ENCODE assay signal across 18 mouse cellular contexts in the genomic region with DNA sequence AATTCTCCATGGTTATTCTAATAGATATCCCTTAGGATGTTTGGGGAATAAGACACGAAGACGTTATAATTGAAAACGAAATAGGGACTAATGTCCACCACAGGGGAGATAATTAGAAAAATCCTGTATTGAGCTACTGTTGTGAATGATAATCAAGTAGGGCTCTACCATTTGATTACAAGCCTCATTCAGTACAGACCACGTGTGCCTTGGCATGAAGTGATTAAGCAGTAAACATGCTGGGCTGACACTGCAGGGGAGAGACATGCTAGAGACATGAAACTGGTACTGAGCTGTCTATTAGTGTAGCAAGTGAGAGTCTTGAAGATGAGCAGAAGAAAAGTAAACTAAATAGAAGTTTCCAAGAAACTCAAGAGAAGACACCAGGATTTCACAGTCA.
DNase-seq lines count a peak whose midpoint lies in the region; ATAC-seq lines count a peak whose summit lies in the region.
"Had no signal": no experiment of that assay in that cellular context is flagged by ENCODE, and none has a peak within 500 bp of the region (broad histone marks: within the 10 kb centered on the region; RNA-seq: fewer than 3 reads in every experiment).

No protein-coding gene starts in this region.

- DNase-seq in hindbrain, embryonic 14.5 days (ENCODE audit: low spot score), result no peak
- no peak for DNase-seq in hindbrain, embryonic 10.5 days (ENCODE audit: low spot score)
- DNase-seq in midbrain, embryonic 14.5 days, result peak; percentile 15
- DNase-seq in midbrain, embryonic 11.5 days (ENCODE audit: low spot score, missing footprints), result no peak
- no peak for DNase-seq in neural tube, embryonic 10.5 days (ENCODE audit: extremely low spot score, low spot score)
- DNase-seq in kidney, adult 18-20 months, result no peak
- DNase-seq: adrenal gland, adult 2 months; adrenal gland, postnatal 10 days; adrenal gland, postnatal 25 days; cerebellum, adult 11-12 months; cerebellum, adult 2 months; cerebellum, adult 9-10 months; cerebellum, postnatal 25 days had no signal

- no peak overlapping the region for H3K27ac ChIP-seq in hindbrain, embryonic 14.5 days
- no peak overlapping the region for H3K27ac ChIP-seq in hindbrain, embryonic 10.5 days
- H3K27ac ChIP-seq in midbrain, embryonic 14.5 days (replicated peaks; ENCODE audit: low read depth, low read length), result no peak overlapping the region
- H3K27ac ChIP-seq in midbrain, embryonic 11.5 days (ENCODE audit: low read depth, low read length), result no peak overlapping the region
- H3K27ac ChIP-seq in neural tube, embryonic 14.5 days (ENCODE audit: low read depth, low read length), result no peak overlapping the region
- H3K27ac ChIP-seq: embryonic facial prominence, embryonic 10.5 days; embryonic facial prominence, embryonic 12.5 days; forebrain, embryonic 13.5 days; forebrain, embryonic 15.5 days had no signal

- no peak overlapping the region for H3K9ac ChIP-seq in hindbrain, embryonic 14.5 days
- H3K9ac ChIP-seq in midbrain, embryonic 14.5 days (replicated peaks; ENCODE audit: low read length), result no peak overlapping the region
- H3K9ac ChIP-seq in midbrain, embryonic 11.5 days (ENCODE audit: low read length), result no peak overlapping the region
- no peak overlapping the region for H3K9ac ChIP-seq in neural tube, embryonic 14.5 days (replicated peaks; ENCODE audit: low read depth, low read length)
- H3K9ac ChIP-seq: embryonic facial prominence, embryonic 12.5 days; forebrain, embryonic 13.5 days; forebrain, embryonic 15.5 days had no signal

- no peaks in the 10 kb centered on the region for H3K36me3 ChIP-seq in hindbrain, embryonic 14.5 days (replicated peaks; ENCODE audit: control insufficient read depth, insufficient read depth)
- no peaks in the 10 kb centered on the region for H3K36me3 ChIP-seq in hindbrain, embryonic 10.5 days
- no peaks in the 10 kb centered on the region for H3K36me3 ChIP-seq in midbrain, embryonic 14.5 days (ENCODE audit: control insufficient read depth, insufficient read depth, low read length)
- no peaks in the 10 kb centered on the region for H3K36me3 ChIP-seq in midbrain, embryonic 11.5 days (ENCODE audit: control insufficient read depth, insufficient read depth, low read length)
- no peaks in the 10 kb centered on the region for H3K36me3 ChIP-seq in neural tube, embryonic 14.5 days (ENCODE audit: control insufficient read depth, insufficient read depth, low read length)
- H3K36me3 ChIP-seq: embryonic facial prominence, embryonic 10.5 days; embryonic facial prominence, embryonic 12.5 days; forebrain, embryonic 15.5 days had no signal

- H3K4me2 ChIP-seq in hindbrain, embryonic 14.5 days (replicated peaks), result no peak overlapping the region
- no peak overlapping the region for H3K4me2 ChIP-seq in midbrain, embryonic 14.5 days (ENCODE audit: low read length)
- no peak overlapping the region for H3K4me2 ChIP-seq in midbrain, embryonic 11.5 days
- H3K4me2 ChIP-seq in neural tube, embryonic 14.5 days (ENCODE audit: low read depth, low read length), result no peak overlapping the region
- H3K4me2 ChIP-seq: embryonic facial prominence, embryonic 12.5 days; forebrain, embryonic 13.5 days; forebrain, embryonic 15.5 days had no signal

- H3K27me3 ChIP-seq in hindbrain, embryonic 14.5 days (ENCODE audit: control insufficient read depth, insufficient read depth, low read length), result no peaks in the 10 kb centered on the region
- no peaks in the 10 kb centered on the region for H3K27me3 ChIP-seq in hindbrain, embryonic 10.5 days (ENCODE audit: insufficient read depth, poor library complexity, severe bottlenecking)
- H3K27me3 ChIP-seq in midbrain, embryonic 14.5 days (ENCODE audit: control insufficient read depth, insufficient read depth, low read length), result no peaks in the 10 kb centered on the region
- H3K27me3 ChIP-seq in midbrain, embryonic 11.5 days (ENCODE audit: control insufficient read depth, insufficient read depth, low read length), result no peaks in the 10 kb centered on the region
- no peaks in the 10 kb centered on the region for H3K27me3 ChIP-seq in neural tube, embryonic 14.5 days (ENCODE audit: control insufficient read depth, insufficient read depth, low read length)
- H3K27me3 ChIP-seq: embryonic facial prominence, embryonic 12.5 days; forebrain, embryonic 13.5 days; forebrain, embryonic 15.5 days had no signal

- H3K4me3 ChIP-seq in hindbrain, embryonic 14.5 days (replicated peaks; ENCODE audit: low read length), result no peak overlapping the region
- no peak overlapping the region for H3K4me3 ChIP-seq in hindbrain, embryonic 10.5 days
- H3K4me3 ChIP-seq in midbrain, embryonic 14.5 days (replicated peaks; ENCODE audit: low read depth, low read length), result no peak overlapping the region
- no peak overlapping the region for H3K4me3 ChIP-seq in midbrain, embryonic 11.5 days (ENCODE audit: low read depth, low read length)
- H3K4me3 ChIP-seq in neural tube, embryonic 14.5 days (ENCODE audit: low read depth, low read length), result no peak overlapping the region
- H3K4me3 ChIP-seq: embryonic facial prominence, embryonic 10.5 days; embryonic facial prominence, embryonic 12.5 days; forebrain, embryonic 13.5 days; forebrain, embryonic 15.5 days had no signal

- 58% methylated on average over 4 of the region's 4 CpGs for WGBS in hindbrain, embryonic 14.5 days
- WGBS in hindbrain, embryonic 10.5 days, result 79% methylated on average over 4 of the region's 4 CpGs
- 57% methylated on average over 4 of the region's 4 CpGs for WGBS in midbrain, embryonic 14.5 days
- 76% methylated on average over 4 of the region's 4 CpGs for WGBS in midbrain, embryonic 11.5 days
- 55% methylated on average over 4 of the region's 4 CpGs for WGBS in neural tube, embryonic 14.5 days

- H3K9me3 ChIP-seq in hindbrain, embryonic 14.5 days (ENCODE audit: control insufficient read depth, low read length), result no peaks in the 10 kb centered on the region
- H3K9me3 ChIP-seq in hindbrain, embryonic 10.5 days, result no peaks in the 10 kb centered on the region
- H3K9me3 ChIP-seq in midbrain, embryonic 14.5 days (ENCODE audit: control insufficient read depth, low read length), result no peaks in the 10 kb centered on the region
- no peaks in the 10 kb centered on the region for H3K9me3 ChIP-seq in midbrain, embryonic 11.5 days (ENCODE audit: control insufficient read depth, low read length)
- H3K9me3 ChIP-seq in neural tube, embryonic 14.5 days (ENCODE audit: control insufficient read depth, low read length), result no peaks in the 10 kb centered on the region
- H3K9me3 ChIP-seq: embryonic facial prominence, embryonic 10.5 days; embryonic facial prominence, embryonic 12.5 days; forebrain, embryonic 13.5 days; forebrain, embryonic 15.5 days had no signal

- peak; percentile 77 for ATAC-seq in hindbrain, embryonic 14.5 days (ENCODE audit: low FRiP score)
- ATAC-seq in midbrain, embryonic 14.5 days (ENCODE audit: low FRiP score, low TSS enrichment), result no peak
- no peak for ATAC-seq in midbrain, embryonic 11.5 days (ENCODE audit: low FRiP score)
- ATAC-seq in neural tube, embryonic 14.5 days (ENCODE audit: low read depth), result peak; percentile 80
- ATAC-seq: forebrain, embryonic 13.5 days; forebrain, embryonic 15.5 days had no signal

- H3K4me1 ChIP-seq in hindbrain, embryonic 14.5 days (replicated peaks; ENCODE audit: control insufficient read depth, insufficient read depth, low read length), result no peaks in the 10 kb centered on the region; the same call in 1 of the 2 replicates
- no peaks in the 10 kb centered on the region for H3K4me1 ChIP-seq in hindbrain, embryonic 10.5 days (replicated peaks)
- no peaks in the 10 kb centered on the region for H3K4me1 ChIP-seq in midbrain, embryonic 14.5 days (ENCODE audit: control insufficient read depth, insufficient read depth, low read length)
- H3K4me1 ChIP-seq in midbrain, embryonic 11.5 days (ENCODE audit: control insufficient read depth, insufficient read depth, low read length), result no peaks in the 10 kb centered on the region
- no peaks in the 10 kb centered on the region for H3K4me1 ChIP-seq in neural tube, embryonic 14.5 days (ENCODE audit: control insufficient read depth, insufficient read depth, low read length)
- H3K4me1 ChIP-seq: embryonic facial prominence, embryonic 10.5 days; embryonic facial prominence, embryonic 12.5 days; forebrain, embryonic 13.5 days; forebrain, embryonic 15.5 days had no signal

Comparison
In these comparisons a context has a peak if more than half of its experiments do, and no peak if none do; other contexts are left out.
1. ATAC-seq: peak in hindbrain, embryonic 14.5 days (single experiment) and neural tube, embryonic 14.5 days (single experiment); none in midbrain, embryonic 14.5 days (single experiment) and midbrain, embryonic 11.5 days (single experiment).